Mouse (Mus musculus): ENCODE results near the gene Phyhd1.

DNA sequence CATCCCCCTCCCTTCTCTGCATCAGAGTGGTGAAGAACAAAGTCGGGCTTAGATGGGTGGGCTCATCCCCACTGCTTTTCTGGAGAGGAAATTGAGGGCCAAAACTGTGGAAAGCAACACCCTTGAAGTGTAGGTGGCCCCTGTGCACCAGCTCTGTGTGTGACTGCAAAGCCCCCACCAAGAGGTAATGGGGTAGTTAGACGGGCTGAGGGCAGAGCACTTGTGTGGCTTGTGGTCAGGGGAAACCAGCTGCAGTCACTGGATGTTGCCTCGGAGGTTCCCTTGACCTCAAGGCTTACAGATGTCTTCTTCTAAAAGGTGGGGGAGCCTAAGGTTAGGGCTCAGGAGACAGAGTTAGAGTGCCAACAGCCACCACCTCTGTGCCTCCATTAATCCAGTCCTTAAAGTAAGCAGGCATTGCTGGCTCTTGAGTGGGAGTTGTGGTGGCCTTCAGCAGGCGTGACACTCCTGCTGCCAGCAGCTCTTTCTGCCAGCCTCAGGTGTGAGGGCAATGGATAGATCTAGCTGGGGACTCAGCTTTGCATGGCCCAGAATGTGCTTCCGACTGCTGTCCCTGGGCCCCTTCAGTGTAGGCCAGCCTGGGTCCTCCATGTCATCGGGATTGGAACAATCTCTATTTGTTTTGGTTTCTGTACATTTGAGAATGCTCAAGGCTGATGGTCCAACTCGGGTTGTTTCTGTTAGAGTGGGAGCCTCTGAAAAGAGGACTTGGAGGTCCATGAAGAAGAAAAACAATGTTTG is 8.1 kb upstream of the Phyhd1 start:
- no peak for TF ChIP-seq GATA1 (IDR thresholded peaks at IDR 0.05; ENCODE audit: borderline replicate concordance, low read length)
- TF ChIP-seq FLI1 (IDR thresholded peaks at IDR 0.05; ENCODE audit: low read length), result no peak

Measured in megakaryocyte, embryonic 14.5 days (primary cell).